Mouse (Mus musculus) forebrain, embryonic 14.5 days (tissue): ENCODE results near the gene Ankdd1b. TPM values are rescaled to one million over a fixed set of nuclear protein-coding genes. Genes with fewer than 3 reads are reported as not detected.

ENCODE experiments used
- ATAC-seq: fragments of 200-750 bp; cut with Nextera tagmentation; 2 replicates; pipeline ENCODE4 v1.8.0; 2017; ENCODE audit warnings: mild to moderate bottlenecking, moderate library complexity
- DNase-seq: peaks from one replicate; pipeline ENCODE4 v3.0.0-alpha.2; 2015; ENCODE audit warnings: low spot score
- H3K27ac ChIP-seq: fragments of 300-500 bp; sonication (generic); 2 replicates; pipeline ENCODE4 v1.5.1; 2014; ENCODE audit warnings: low read depth, mild to moderate bottlenecking, control low read depth, low read length, moderate library complexity
- H3K27me3 ChIP-seq: fragments of 300-500 bp; sonication (generic); replicated peaks from 2 replicates; pipeline ENCODE4 v1.6.1; 2014; ENCODE audit warnings: low read length, control low read depth, mixed read lengths; ENCODE audit not compliant: control insufficient read depth, insufficient read depth
- H3K36me3 ChIP-seq: fragments of 300-500 bp; sonication (generic); 2 replicates; pipeline ENCODE4 v1.6.1; 2014; ENCODE audit warnings: low read length, control low read depth; ENCODE audit not compliant: control insufficient read depth, insufficient read depth
- H3K4me1 ChIP-seq: fragments of 300-500 bp; sonication (generic); 2 replicates; pipeline ENCODE4 v1.6.1; 2014; ENCODE audit warnings: antibody characterized with exemption, low read length, control low read depth; ENCODE audit not compliant: control insufficient read depth, insufficient read depth
- H3K4me2 ChIP-seq: fragments of 300-500 bp; sonication (generic); 2 replicates; pipeline ENCODE4 v1.6.1; 2014; ENCODE audit warnings: mild to moderate bottlenecking, control low read depth, low read length
- H3K4me3 ChIP-seq: fragments of 300-500 bp; sonication (generic); 2 replicates; pipeline ENCODE4 v1.5.1; 2014; ENCODE audit warnings: low read depth, low read length, control low read depth
- H3K9ac ChIP-seq: fragments of 300-500 bp; sonication (generic); 2 replicates; pipeline ENCODE4 v1.6.1; 2014; ENCODE audit warnings: mild to moderate bottlenecking, low read length, control low read depth, moderate library complexity
- H3K9me3 ChIP-seq: fragments of 300-500 bp; sonication (generic); replicated peaks from 2 replicates; pipeline ENCODE4 v1.6.1; 2016; ENCODE audit warnings: low read length, control low read depth, mixed read lengths; ENCODE audit not compliant: control insufficient read depth
- WGBS: fragments of 180-500 bp; shearing (Covaris S2); extraction: QIAGEN DNeasy Blood & Tissue Kit; methylation state at CpG from one replicate; pipeline ENCODE4 v1.1.7; 2014; 5-methylcytosine and 5-hydroxymethylcytosine counted together
- polyA plus RNA-seq: library from polyadenylated mRNA; unstranded; fragments of >200 nt; fragmentation: Nextera tagmentation; extraction: Ambion mirVana; gene quantifications from 2 replicates; pipeline ENCODE4 v1.2.1, GENCODE M21; 2014

Ankdd1b gene
- polyA plus RNA-seq, 1 experiment from 2014 or later, result not detected

GRCm38 (mm10) chr13:96468678-96469077 lies 2.3 kb downstream of the Ankdd1b start:
- no peak for DNase-seq
- H3K27me3 ChIP-seq, result no peaks in the 10 kb centered on the region
- no peaks in the 10 kb centered on the region for H3K36me3 ChIP-seq
- H3K9me3 ChIP-seq, result no peaks in the 10 kb centered on the region
- H3K4me3 ChIP-seq, result no peak overlapping the region
- H3K9ac ChIP-seq, result no peak overlapping the region
- no peaks in the 10 kb centered on the region for H3K4me1 ChIP-seq
- no peak for ATAC-seq
- 87% methylated on average over 5 of the region's 5 CpGs for WGBS
- H3K4me2 ChIP-seq, result no peak overlapping the region
- H3K27ac ChIP-seq, result no peak overlapping the region

GRCm38 (mm10) chr13:96465315-96465714 lies 5.7 kb downstream of the Ankdd1b start:
- no peak for ATAC-seq
- H3K4me3 ChIP-seq, result no peak overlapping the region
- H3K27ac ChIP-seq, result no peak overlapping the region
- no peak overlapping the region for H3K4me2 ChIP-seq
- H3K9me3 ChIP-seq, result no peaks in the 10 kb centered on the region
- H3K9ac ChIP-seq, result no peak overlapping the region
- no peaks in the 10 kb centered on the region for H3K27me3 ChIP-seq
- no peak for DNase-seq
- H3K4me1 ChIP-seq, result no peaks in the 10 kb centered on the region
- no peaks in the 10 kb centered on the region for H3K36me3 ChIP-seq
- WGBS, result 66% methylated on average over 5 of the region's 5 CpGs

DNA sequence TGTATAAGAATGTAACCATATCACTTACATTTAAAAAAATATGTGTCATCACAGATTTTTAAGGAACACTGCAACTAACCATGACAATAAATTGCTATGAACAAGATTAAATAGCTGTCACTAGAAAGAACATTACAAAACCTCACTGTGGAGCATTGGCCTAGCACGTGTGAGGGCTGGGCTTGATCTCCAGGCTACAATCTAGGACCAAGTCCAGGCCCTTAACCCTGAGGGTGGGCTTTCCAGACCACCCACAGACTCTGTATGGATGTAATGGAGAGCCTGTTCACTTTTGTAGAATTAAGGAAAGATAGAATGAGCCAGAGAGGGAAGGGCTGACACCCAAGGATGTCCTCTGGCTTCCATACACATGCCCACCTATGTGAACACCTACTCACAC lies 8.4 kb downstream of the Ankdd1b start:
- Histone ChIP-seq H3K9ac (no peak overlapping the region), H3K4me3 (no peak overlapping the region), H3K27me3 (no peaks in the 10 kb centered on the region), H3K9me3 (no peaks in the 10 kb centered on the region), H3K27ac (no peak overlapping the region), H3K4me1 (no peaks in the 10 kb centered on the region), H3K4me2 (no peak overlapping the region), H3K36me3 (no peaks in the 10 kb centered on the region)
- ATAC-seq (no peak), DNase-seq (no peak)
- 70% methylated on average over 1 of the region's 1 CpGs for WGBS

DNA sequence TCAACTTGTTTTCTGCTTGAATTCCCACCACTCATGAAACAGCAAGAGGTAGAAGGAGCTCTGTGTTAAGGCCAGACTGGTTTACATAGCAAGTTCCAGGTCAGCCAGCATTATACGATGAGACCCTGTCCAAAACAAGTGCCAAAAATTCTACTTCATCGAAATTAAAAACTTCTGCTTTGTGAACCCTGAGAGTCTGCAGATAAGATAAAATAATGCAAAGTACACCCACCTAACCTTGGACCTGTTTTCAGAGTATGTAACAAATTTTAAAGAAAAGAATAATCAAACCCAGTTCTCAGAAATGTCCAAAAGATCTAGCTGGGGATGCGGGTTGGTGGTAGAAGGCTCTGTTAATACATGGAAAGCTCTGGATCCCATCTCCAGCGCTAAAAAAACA lies 12.4 kb downstream of the Ankdd1b start:
- no peak overlapping the region for H3K9ac ChIP-seq
- ATAC-seq (no peak), DNase-seq (no peak)
- H3K27ac ChIP-seq, result no peak overlapping the region
- no peaks in the 10 kb centered on the region for H3K27me3 ChIP-seq
- no peaks in the 10 kb centered on the region for H3K9me3 ChIP-seq
- H3K36me3 ChIP-seq, result no peaks in the 10 kb centered on the region
- no peak overlapping the region for H3K4me3 ChIP-seq
- no peaks in the 10 kb centered on the region for H3K4me1 ChIP-seq
- WGBS, result 88% methylated on average over 4 of the region's 4 CpGs
- H3K4me2 ChIP-seq, result no peak overlapping the region

GRCm38 (mm10) chr13:96458018-96458417 lies 13.0 kb downstream of the Ankdd1b start:
- Histone ChIP-seq H3K27ac (no peak overlapping the region), H3K9ac (no peak overlapping the region), H3K4me3 (no peak overlapping the region), H3K4me1 (no peaks in the 10 kb centered on the region), H3K4me2 (no peak overlapping the region), H3K27me3 (no peaks in the 10 kb centered on the region), H3K36me3 (no peaks in the 10 kb centered on the region), H3K9me3 (no peaks in the 10 kb centered on the region)
- no peak for ATAC-seq
- DNase-seq, result no peak
- 91% methylated on average over 5 of the region's 5 CpGs for WGBS

GRCm38 (mm10) chr13:96457566-96457965 lies 13.4 kb downstream of the Ankdd1b start:
- no peak overlapping the region for H3K4me3 ChIP-seq
- no peak overlapping the region for H3K9ac ChIP-seq
- no peak overlapping the region for H3K27ac ChIP-seq
- ATAC-seq (no peak), DNase-seq (no peak)
- H3K4me1 ChIP-seq, result no peaks in the 10 kb centered on the region
- WGBS, result 98% methylated on average over 5 of the region's 5 CpGs
- no peaks in the 10 kb centered on the region for H3K27me3 ChIP-seq
- no peak overlapping the region for H3K4me2 ChIP-seq
- H3K9me3 ChIP-seq, result no peaks in the 10 kb centered on the region
- no peaks in the 10 kb centered on the region for H3K36me3 ChIP-seq

GRCm38 (mm10) chr13:96454288-96454687 lies 16.7 kb downstream of the Ankdd1b start:
- H3K9me3 ChIP-seq, result no peaks in the 10 kb centered on the region
- WGBS, result 83% methylated on average over 3 of the region's 3 CpGs
- ATAC-seq (no peak), DNase-seq (no peak)
- H3K36me3 ChIP-seq, result no peaks in the 10 kb centered on the region
- H3K4me1 ChIP-seq, result no peaks in the 10 kb centered on the region
- no peak overlapping the region for H3K4me2 ChIP-seq
- H3K4me3 ChIP-seq, result no peak overlapping the region
- H3K27me3 ChIP-seq, result no peaks in the 10 kb centered on the region
- H3K27ac ChIP-seq, result no peak overlapping the region
- H3K9ac ChIP-seq, result no peak overlapping the region

DNA sequence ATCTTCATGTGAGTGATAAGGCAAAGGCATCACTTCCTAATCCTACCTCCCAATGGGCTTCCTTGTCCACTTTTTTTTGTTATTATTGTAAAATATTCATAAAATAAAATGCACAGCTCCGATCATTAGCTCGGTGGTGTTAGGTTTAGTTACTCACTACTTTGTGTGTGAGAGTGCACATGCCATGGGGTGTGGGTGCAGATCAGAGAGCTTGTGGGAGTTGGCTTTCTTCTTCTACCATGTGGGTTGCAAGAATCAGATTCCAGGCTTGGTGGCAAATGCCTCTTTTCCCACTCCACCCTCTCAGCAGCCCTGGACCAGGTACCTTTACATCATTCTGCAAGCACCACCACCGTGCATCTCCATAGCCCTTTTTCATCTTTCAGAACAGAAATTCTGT lies 18.4 kb downstream of the Ankdd1b start:
- WGBS, result 91% methylated on average over 3 of the region's 3 CpGs
- DNase-seq (no peak), ATAC-seq (no peak)
- no peaks in the 10 kb centered on the region for H3K4me1 ChIP-seq
- H3K27me3 ChIP-seq, result no peaks in the 10 kb centered on the region
- no peak overlapping the region for H3K4me2 ChIP-seq
- no peaks in the 10 kb centered on the region for H3K36me3 ChIP-seq
- no peak overlapping the region for H3K27ac ChIP-seq
- H3K4me3 ChIP-seq, result no peak overlapping the region
- no peaks in the 10 kb centered on the region for H3K9me3 ChIP-seq
- no peak overlapping the region for H3K9ac ChIP-seq

GRCm38 (mm10) chr13:96451386-96452140 lies 19.4 kb downstream of the Ankdd1b start:
- H3K9me3 ChIP-seq, result no peaks in the 10 kb centered on the region
- no peak overlapping the region for H3K4me2 ChIP-seq
- no peak for ATAC-seq
- no peak for DNase-seq
- H3K27me3 ChIP-seq, result no peaks in the 10 kb centered on the region
- no peak overlapping the region for H3K27ac ChIP-seq
- 90% methylated on average over 11 of the region's 11 CpGs for WGBS
- H3K36me3 ChIP-seq, result no peaks in the 10 kb centered on the region
- H3K4me1 ChIP-seq, result no peaks in the 10 kb centered on the region
- no peak overlapping the region for H3K9ac ChIP-seq
- no peak overlapping the region for H3K4me3 ChIP-seq
